Mouse (Mus musculus) neural tube, embryonic 10.5 days (tissue): ENCODE data around the gene Plekho1.
A peak's percentile ranks its signal among the peaks of the same experiment; 100 is the strongest.
"Not testable (repeated sequence)": the region's sequence is repeated elsewhere in the genome, so short reads cannot be mapped to it uniquely, and the experiment has no call there.

Experiments used
- DNase-seq: peaks from one replicate; pipeline ENCODE4 v3.0.0-alpha.2; 2017; ENCODE audit warnings: low spot score; ENCODE audit errors: extremely low spot score

Plekho1 gene

DNA sequence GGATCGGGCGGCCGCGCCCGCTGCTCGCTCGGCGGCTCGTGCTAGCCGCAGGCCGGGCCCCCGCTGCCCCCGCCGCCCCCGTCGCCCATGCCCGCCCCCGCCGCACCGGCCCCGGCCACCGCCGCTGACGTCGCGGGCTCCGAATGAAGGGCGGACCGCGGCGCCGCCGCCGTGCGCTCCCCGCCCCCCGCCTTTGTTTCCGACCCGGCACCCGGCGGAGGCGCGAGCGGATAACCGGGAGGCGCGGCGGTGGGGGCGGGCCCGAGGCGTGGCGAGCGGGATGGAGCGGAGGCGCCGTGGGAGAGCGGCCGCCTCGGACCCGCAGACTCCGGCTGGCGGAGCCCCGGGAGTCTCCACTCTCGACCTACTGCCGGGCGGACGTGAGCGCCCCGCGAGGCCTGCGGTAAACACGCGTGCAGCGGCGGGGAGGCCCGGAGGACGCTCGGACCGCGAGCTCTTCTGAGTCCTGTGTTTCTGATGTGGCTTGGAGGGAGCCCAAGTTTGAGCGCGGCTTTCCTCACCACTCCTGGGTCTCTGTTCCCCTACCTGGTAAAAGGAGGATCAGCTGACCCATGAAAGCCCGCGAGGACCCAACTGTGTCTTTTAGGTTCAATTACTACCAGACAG is at the start of gene Plekho1:
Gene Plekho1 (minus strand): TSS at position 200 of the 627 bp plus-strand sequence.
- peak; percentile 78 for DNase-seq

GRCm38 (mm10) chr3:96044559-96044958 is 48.8 kb upstream of the Plekho1 start:
- not testable (repeated sequence) for DNase-seq

GRCm38 (mm10) chr3:96043104-96043503 is 47.3 kb upstream of the Plekho1 start:
- no peak for DNase-seq

DNA sequence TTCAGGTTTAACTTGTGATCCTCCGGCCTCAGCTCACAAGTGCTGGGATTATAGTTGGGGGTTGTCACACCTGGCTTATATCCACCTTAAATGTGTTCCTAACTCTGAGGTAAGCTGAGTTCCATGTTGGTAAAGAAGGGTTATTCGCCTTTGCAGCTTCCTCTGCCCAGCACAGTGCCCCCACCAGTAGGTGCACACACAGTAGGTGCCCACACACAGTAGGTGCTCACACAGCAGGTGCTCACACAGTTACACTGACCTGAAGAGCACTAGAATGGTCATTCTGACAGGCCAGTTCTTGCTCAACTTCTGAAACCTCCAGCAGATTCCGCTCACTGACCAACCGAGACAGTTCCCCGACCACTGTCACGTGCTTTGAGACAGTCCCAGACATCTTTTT is 45.3 kb upstream of the Plekho1 start:
- DNase-seq, result no peak

DNA sequence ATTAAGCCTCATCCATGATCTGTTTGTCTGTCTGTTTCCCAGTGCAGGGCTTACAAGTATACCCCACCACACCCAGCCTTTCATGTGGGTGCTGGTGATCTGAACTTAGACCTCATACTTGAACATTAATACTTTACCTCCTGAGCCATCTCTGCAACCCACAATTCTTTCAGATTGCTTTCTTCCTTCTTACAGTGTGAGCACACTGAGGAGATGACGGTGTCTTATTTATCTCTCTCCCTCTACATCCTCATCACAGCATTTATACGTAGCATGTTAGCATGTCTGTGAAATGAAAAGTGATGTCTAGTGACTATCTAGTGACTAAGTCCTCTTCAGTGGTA is 44.8 kb upstream of the Plekho1 start:
- no peak for DNase-seq

DNA sequence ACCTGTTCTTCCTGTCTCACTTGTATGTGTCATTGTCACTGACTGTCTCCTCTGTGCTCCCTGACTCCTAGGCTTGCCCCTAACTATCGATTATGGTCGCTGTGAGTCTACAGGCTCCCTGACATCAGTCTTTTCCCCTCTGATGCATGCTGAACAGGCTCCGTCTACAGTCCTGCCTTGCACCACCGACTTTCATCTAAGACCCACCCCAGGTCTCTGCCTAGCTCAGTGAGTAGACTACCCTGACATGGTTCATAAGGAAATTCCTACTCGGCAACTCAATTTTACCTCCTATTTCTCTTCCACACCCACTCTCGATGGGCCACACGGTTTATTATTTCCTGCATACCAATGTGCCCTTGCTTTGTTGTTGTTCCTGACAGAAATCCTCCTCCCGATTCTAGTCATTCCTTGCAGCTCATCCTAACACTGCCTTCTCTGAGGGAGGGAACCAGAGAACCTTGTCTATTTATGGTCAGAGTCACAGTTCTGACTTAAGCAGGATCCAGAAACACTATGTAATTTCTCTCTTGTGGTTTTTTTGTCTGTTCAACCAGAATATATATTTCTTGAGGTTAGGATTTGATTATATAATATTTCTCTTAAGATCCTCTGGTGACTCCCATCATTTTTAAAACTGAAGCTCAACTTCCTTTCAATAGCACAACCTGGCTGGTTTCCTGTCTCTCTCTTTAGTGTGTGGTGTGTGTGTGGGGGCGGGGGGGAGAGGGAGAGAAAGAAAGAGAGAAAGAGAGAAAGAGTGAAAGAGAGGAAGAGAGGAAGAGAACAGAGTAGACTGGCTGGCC is 44.3 kb upstream of the Plekho1 start:
- DNase-seq, result no peak

DNA sequence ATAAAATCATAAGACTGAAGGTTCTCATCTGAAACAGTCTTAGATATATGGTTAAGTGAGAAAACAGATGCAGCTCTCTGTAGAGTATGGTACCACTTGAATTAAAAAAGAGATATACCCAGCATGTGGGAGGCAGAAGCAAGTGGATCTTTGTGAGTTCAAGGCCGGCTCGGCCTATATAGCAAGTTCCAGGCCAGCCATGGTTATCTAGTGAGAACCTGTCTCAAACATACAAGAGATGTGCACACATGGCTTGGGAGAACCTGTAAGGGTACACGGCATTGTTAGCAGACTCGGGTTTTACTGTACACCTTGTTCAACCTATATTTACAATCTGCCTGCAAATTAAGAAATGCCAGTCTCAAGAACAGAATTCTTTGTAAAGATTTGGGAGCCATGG is 43.0 kb upstream of the Plekho1 start:
- DNase-seq, result no peak

DNA sequence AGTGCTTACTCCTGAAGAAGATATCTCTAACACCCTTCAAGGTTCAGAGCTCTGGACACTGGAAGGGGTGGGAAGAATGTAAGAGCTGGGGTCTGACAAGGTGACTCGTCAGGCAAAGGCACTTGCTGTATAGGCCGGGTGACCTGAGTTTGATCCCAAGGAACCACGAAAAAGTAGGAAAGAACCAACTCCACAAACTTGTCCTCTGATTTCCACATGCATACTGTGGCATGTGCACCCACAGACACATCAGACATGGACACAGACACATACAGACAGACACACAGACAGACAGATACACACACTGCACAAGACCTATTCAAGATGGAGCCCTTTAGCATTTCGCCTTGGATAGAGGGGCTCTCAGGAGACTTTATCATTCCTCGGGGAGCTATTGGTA is 42.4 kb upstream of the Plekho1 start:
- DNase-seq, result no peak

GRCm38 (mm10) chr3:96036796-96037195 is 41.0 kb upstream of the Plekho1 start:
- DNase-seq, result no peak

DNA sequence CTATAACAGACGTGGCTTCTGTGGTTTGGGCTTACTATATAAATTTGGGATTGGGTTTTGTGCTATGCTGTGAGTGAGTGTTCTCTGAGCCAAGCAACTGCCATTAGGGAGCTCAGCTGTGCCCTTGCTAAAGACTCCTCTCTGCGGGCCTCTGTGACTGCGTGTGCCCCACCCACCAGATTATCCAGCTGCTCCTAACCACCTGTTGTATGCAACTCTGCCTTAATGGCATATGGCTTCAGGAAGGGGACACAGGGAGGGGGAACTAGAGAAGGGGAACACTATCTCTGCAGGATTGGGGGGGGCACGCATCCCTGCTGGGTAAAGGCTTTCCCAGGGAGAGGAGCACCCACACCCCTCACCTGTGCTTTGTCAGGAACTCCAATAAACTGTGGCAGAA is 37.2 kb upstream of the Plekho1 start:
- DNase-seq, result no peak

- DNase-seq, result no peak
Measured at GRCm38 (mm10) chr3:96032652-96033017, 36.8 kb upstream of the Plekho1 start.

GRCm38 (mm10) chr3:96031991-96032651 is 36.3 kb upstream of the Plekho1 start:
- no peak for DNase-seq

- DNase-seq, result no peak
Measured at GRCm38 (mm10) chr3:96029766-96030165, 34.0 kb upstream of the Plekho1 start.

- no peak for DNase-seq
Measured at GRCm38 (mm10) chr3:96029336-96029735, 33.5 kb upstream of the Plekho1 start.

GRCm38 (mm10) chr3:96027875-96028274 is 32.1 kb upstream of the Plekho1 start:
- DNase-seq, result no peak

DNA sequence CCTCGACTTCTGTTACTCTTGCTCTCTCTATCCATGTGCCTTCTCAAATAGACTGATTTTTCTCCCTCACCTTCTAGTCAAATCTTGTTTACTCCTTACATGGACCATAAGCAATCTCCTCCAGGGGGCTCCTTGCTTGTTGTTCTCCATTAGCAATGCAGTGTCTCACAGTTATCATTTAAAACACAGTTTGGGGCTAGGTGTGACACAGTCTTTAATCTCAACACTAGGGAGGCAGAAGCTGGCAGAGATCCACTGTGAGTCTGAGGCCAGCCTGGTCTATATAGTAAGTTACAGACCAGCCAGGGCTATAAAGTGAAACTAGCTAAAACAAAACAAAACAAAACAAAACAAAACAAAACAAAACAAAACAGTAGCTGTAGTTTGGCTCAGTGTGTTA is 31.3 kb upstream of the Plekho1 start:
- DNase-seq, result no peak

GRCm38 (mm10) chr3:96021421-96022128 is 25.8 kb upstream of the Plekho1 start:
- DNase-seq, result no peak

GRCm38 (mm10) chr3:96020735-96021134 is 24.9 kb upstream of the Plekho1 start:
- no peak for DNase-seq

GRCm38 (mm10) chr3:96017461-96017860 is 21.7 kb upstream of the Plekho1 start:
- DNase-seq, result no peak

DNA sequence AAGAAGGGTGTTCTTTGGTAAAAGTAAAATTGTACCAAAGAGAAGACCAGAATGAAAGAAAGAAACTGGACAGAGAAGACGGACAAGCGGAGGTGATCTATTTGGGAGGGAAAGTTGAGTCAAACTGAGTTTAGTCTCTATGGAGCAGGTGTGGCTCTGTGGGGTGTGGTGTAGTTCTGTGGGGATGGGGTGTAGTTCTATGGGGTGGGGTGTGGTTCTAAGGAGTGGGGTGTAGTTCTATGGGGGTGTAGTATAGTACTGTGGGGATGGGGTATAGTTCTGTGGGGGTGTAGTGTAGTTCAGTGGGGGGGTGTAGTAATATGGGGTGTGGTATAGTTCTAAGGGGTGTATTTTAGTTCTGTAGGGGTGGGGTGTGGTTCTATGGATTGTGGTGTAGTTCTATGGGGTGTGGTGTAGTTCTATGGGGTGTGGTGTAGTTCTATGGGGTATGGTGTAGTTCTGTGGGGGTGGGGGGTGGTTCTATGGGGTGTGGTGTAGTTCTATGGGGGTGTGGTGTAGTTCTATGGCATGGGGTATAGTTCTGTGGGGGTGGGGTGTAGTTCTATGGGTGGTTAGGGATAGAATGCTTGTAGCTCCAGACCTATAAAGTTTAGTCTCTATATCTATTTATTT is 20.6 kb upstream of the Plekho1 start:
- DNase-seq, result no peak

GRCm38 (mm10) chr3:96015681-96016080 is 19.9 kb upstream of the Plekho1 start:
- no peak for DNase-seq

DNA sequence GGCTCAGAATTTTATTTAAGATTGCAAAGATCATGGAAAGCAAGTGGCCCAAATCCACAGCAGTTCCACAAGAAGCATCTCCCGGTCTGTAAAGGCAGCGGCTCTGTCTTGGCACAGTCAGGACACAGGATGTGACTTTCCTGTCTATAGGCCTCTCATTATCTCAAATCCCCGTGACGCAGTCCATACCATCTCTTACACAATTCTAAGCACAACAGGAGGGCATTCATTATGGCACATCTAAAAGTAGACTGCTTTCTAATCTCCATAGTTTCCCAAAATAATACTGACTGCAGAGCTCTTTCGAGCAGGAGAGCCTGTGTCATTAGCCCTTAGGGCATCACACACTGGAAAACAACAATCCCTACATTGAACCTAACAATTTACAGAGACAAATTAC is 17.0 kb upstream of the Plekho1 start:
- DNase-seq, result no peak
